Mouse (Mus musculus) layer of hippocampus, postnatal 10 days (tissue): ENCODE data around the gene AU041133. TPM values are rescaled to one million over a fixed set of nuclear protein-coding genes. Genes with fewer than 3 reads are reported as not detected.
"Not testable (repeated sequence)": the region's sequence is repeated elsewhere in the genome, so short reads cannot be mapped to it uniquely, and the experiment has no call there.

Source experiments
- DNase-seq, 2 experiments: peaks; one replicate each; pipeline ENCODE4 v3.0.0; 2021; ENCODE audit warnings: low spot score in 2 of 2
- long read RNA-seq: library from polyadenylated mRNA; stranded (forward); transcript quantifications from one replicate; pipeline ENCODE4 v2.0.0, GENCODE M21; 2023
- total RNA-seq, 2 experiments: library from RNA; stranded (reverse); gene quantifications; 2 replicates each; pipeline ENCODE4 v1.2.3; 2021

AU041133 gene
- 10 to 100 TPM; 11.8 to 12.4 TPM for total RNA-seq
- long read RNA-seq, partial matches to known transcripts: 0 of 5 reads
- long read RNA-seq, other reads (novel, unspliced or antisense): 1 of 5 reads

DNA sequence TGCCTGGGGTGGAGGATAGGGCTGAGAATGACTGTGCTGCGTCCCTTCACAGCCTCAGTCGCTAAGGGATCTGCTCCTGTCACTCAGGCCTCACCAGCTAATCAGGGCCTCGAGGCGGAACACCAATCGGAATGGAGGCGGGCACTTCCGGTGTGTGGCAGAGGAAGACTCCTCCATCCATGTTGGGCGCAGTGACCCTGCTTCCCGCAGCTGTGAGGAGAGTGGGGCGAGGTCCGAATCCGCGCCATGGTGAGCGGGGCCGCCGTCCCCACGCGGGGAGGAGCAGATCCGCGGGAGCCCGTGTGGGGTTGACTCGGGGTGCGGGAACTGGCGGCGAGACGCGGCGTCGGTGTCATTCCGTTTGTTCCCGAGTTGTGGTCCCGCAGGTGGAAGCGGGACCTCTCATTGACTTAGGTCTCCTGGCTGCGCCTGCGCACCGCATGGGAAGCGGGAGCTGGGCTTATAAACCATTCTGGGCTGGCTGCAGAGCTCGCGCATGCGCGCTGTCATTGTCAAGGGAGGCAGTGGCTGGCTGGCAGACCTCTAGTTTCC lies at the start of gene AU041133:
TSS of gene AU041133 (plus strand) at position 164 of the 552 bp plus-strand sequence.
- peak; percentile 85 to 87 for DNase-seq

GRCm38 (mm10) chr10:82082728-82083621 lies 44.8 kb upstream of the AU041133 start, which contains the start of gene BC024063:
Gene BC024063, plus strand, starts transcription at chr10:82083353.
- DNase-seq: peak; percentile 73 to 75

DNA sequence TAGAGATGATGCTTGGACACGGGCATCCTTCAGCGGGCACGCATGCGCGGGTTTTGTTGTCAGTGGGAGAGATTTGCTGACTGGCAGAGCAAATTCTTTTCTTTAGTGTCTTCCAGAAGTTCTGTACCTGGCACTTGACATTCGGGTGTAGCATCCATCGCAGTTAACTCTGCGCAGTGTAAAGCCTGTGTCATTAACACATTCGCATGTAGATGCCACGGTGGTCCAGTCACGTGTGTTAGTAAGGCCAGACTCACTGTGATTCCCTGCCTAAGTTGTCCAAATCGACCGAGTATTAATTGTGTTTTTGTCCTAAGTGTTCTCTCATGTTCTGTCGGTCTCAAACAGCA lies 44.2 kb upstream of the AU041133 start:
- not testable (repeated sequence) for DNase-seq

DNA sequence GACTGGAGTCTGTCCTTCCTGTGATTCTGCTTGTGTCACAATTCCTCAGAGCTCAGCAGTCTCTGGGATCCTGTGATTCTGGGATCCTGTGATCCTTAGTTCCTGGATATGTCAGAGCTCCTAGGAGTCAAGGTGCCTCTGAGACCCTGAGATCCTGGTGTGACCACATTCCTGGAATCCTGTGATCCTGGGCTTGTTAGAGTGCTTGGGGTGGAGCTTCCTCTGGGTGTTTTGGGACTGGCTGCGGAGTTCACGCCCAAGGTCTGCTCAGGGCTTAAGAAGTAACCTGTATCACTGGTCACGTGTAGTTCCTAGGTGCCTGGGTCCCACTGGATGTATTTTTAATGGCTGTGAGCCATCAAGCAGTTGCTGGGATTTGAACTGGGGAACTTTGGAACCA lies 10.6 kb upstream of the AU041133 start:
- no peak for DNase-seq

- DNase-seq: no peak
Measured at GRCm38 (mm10) chr10:82145282-82145681, 17.5 kb downstream of the AU041133 start.

GRCm38 (mm10) chr10:82147571-82147970 lies 19.8 kb downstream of the AU041133 start:
- no peak for DNase-seq

DNA sequence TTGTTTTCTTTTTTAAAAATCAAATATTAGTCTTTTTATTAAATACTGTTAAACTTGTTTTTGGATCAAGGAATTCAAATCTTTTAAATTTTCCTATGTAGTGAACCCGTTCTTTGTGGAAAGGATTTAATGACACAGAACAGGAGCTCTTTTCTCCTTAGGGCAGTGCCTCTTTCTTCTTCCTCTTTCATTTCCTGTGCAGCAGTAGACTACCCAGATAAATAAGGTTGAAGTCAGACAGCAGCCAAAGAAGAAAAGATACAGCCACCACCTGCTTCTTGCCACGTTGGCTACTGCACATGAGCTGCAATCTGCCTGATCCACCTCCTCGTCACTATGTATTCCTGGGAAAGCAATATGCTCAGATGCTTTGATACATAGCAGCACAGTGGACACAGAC lies 40.0 kb downstream of the AU041133 start:
- no peak for DNase-seq

- DNase-seq: no peak
Measured at GRCm38 (mm10) chr10:82169776-82170175, 42.0 kb downstream of the AU041133 start.

GRCm38 (mm10) chr10:82170808-82171207 lies 43.0 kb downstream of the AU041133 start:
- peak; percentile 12 to 19 for DNase-seq

- peak; percentile 80 to 83 for DNase-seq
Measured at GRCm38 (mm10) chr10:82178257-82179064, 50.6 kb downstream of the AU041133 start.

Other genes starting within 250 kb of the AU041133 start
- gene Zfp781, start 197.5 kb upstream of the AU041133 start, total RNA-seq: 1 to 10 TPM; 3.8 to 4.7 TPM
- gene Zfp873, start 79.9 kb upstream of the AU041133 start, total RNA-seq: 10 to 100 TPM; 12.1 to 12.4 TPM
- gene BC024063, start 44.7 kb upstream of the AU041133 start, total RNA-seq: 1 to 10 TPM; 5.3 to 6.9 TPM
- 10 to 100 TPM; 24.8 to 24.9 TPM for gene Zfp938, start 113.3 kb downstream of the AU041133 start, total RNA-seq
- gene 4932415D10Rik, start 188.6 kb downstream of the AU041133 start, total RNA-seq: under 1 TPM; 0.02 TPM
- 1 to 10 TPM; 7.9 to 9.3 TPM for gene Gm4924, start 226.2 kb downstream of the AU041133 start, total RNA-seq